Mouse (Mus musculus) G1E (cell line): ENCODE data around the gene Mrpl41.

Experiments used
- CTCF ChIP-seq: IDR thresholded peaks from 2 replicates; pipeline ENCODE4 v1.5.1; 2012; ENCODE audit warnings: low read depth, low read length, inconsistent platforms, mixed read lengths
- POLR2AphosphoS5 ChIP-seq: IDR thresholded peaks from 2 replicates; pipeline ENCODE4 v1.6.1; 2012; ENCODE audit warnings: low read depth, low read length, inconsistent platforms; ENCODE audit not compliant: insufficient replicate concordance

DNA sequence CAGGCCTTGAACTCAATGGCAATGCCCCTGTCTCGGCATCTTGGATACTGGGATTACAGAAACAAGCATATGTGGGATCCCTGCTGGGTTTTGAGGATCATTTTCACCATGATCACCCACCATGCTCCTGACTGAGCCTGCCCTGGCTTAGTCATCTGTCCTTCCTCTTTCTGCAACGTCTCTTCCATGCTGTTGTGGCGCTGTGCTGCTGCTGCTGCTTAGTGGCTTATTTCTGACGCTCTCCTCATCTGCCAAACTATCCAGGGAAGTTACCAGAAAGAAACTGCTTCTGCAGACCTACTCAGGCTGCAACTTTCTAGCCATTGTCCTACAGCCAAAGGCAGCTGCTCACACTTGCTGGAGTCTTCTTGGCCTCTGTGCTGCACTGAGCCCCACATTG lies 4.5 kb downstream of the Mrpl41 start:
- TF ChIP-seq POLR2AphosphoS5 (no peak), CTCF (no peak)
